Mouse (Mus musculus): ENCODE data around the gene Tnnt2.

DNA sequence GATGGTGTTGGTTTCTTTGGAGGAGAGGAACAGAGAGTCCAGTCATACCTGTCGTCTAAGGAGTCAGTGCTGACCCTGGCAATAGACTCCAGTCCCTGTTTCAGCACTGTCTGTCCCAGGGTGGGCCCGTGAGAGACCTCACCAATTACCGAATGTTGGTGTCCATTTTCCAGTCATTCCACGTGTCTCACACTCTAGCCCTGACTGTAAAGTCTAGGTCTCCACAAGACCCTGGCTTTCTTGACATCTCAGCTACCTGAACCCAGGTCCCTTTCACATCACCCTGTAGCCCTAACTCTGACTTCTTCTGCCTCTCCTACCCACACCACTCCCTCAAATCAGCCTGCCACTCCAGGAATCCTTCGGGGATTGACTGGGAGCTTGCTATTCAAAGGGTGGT, 26.4 kb downstream of the Tnnt2 start:
- TF ChIP-seq CTCF (IDR thresholded peaks at IDR 0.05; ENCODE audit: extremely low read depth, insufficient read depth, low read length) (no peak), POLR2A (IDR thresholded peaks at IDR 0.05; ENCODE audit: extremely low read depth, insufficient read depth, low read length) (no peak)
